Mouse (Mus musculus) left cerebral cortex, postnatal 25 days (tissue): ENCODE results near the gene Lyl1. TPM values are rescaled to one million over a fixed set of nuclear protein-coding genes. Genes with fewer than 3 reads are reported as not detected.

ENCODE experiments used
- DNase-seq, 2 experiments: peaks; one replicate each; pipeline ENCODE4 v3.0.0; 2022; ENCODE audit warnings: low spot score in 2 of 2, mixed read lengths in 1 of 2
- intact Hi-C: fragments of 180-260 bp; cut with DNase I; formaldehyde crosslinking; loops from one replicate; pipeline ENCODE4 v1.15.1; 2025
- total RNA-seq, 2 experiments: library from RNA; stranded (reverse); gene quantifications; 2 replicates each; pipeline ENCODE4 v1.2.3; 2021

Lyl1 gene
- 1 to 10 TPM; 2.8 to 3.5 TPM for total RNA-seq

- DNase-seq, result no peak
- intact Hi-C loops, result no loop called here
These were observed at the start of gene Lyl1 for GRCm38 (mm10) chr8:84700941-84701911. Lyl1 (plus strand) TSS chr8:84701457.

DNA sequence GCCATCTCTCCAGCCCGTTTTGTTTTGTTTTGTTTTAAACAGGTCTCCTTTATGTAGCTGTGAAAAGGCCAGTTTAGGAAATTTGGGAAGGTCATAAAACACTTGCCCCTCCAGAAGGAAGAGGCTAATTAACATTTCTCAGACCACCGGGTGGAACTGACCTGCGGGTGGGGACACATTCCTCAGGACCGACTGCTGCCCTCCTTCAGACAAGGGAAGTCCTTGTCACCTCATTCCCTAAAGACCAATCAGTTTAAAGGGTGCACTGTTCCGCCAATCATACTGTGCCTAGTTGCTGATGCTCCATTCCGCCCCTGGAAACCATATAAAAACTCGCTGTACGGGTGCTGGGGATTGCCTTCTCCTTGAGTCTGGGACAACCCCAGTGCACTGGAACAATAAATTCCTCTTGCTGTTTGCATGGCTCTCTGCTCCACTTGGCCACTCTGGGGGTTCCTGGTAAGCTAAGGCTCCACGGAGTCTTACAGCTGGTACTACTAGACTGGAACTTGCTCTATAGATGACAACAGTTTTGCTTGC is 48.1 kb upstream of the Lyl1 start:
- intact Hi-C loops, result no loop called here
- no peak for DNase-seq

DNA sequence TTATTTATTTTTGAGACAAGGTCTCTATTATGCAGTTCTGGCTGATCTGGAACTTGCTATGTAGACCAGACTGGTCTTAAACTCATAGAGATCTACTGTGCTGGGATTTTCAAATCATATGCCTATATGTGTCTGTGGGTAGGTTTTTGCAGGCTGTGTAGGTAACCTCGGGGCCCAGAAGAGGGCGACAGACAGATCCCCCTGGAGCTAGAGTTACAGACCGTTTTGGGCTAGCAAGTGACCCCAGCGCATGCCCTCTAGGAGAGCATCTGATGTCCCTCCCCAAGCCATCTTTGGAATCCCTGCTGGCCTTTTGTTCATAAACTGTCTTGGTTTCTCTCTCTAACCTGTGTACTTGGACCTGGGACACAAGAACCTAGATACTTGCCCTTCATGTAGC is 46.7 kb upstream of the Lyl1 start:
- no peak for DNase-seq
- intact Hi-C loops, result no loop called here

DNA sequence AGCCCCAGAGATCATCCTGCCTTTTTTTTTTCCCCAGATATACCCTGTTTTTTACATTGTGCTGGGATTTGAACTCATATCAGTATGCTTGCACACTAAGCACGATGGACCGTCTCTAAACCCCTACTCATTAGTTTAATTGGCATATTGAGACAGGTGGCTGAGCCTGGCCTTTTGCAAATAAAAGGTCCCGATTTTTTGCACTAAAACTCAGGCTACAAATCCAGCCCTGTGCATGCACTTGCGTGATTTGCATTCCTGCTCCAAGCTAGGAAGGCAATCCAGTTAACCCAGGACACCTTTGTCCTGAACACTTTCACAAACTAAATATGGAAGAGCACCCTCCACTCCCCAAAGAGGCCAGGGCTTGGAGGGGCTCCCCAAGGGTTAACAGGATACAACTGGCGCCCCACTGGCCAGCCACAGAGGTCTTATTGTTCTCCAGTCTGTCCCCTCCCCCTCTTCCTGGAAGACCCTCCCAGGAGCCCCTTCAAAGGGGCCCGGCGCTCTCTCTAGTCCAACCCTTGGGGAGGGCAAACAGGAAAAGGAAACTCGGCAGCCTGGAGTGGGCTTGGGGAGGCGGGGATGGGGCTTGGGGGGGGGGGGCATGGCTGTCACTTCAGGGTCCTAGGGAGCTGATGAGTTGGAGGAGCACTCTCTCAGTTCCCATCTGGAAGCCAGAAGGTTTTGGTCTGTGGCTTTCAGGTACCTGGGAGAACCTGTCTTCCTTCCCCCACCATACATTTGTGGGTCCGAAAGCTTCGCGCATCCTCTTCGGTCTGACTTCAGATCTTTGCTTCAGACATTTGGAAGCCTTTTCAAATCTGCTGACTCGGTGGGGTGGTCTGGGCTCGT is 45.7 kb upstream of the Lyl1 start:
- DNase-seq, result no peak
- intact Hi-C loops, result no loop called here

GRCm38 (mm10) chr8:84656191-84656525 is 45.1 kb upstream of the Lyl1 start:
- intact Hi-C loops, result no loop called here

DNA sequence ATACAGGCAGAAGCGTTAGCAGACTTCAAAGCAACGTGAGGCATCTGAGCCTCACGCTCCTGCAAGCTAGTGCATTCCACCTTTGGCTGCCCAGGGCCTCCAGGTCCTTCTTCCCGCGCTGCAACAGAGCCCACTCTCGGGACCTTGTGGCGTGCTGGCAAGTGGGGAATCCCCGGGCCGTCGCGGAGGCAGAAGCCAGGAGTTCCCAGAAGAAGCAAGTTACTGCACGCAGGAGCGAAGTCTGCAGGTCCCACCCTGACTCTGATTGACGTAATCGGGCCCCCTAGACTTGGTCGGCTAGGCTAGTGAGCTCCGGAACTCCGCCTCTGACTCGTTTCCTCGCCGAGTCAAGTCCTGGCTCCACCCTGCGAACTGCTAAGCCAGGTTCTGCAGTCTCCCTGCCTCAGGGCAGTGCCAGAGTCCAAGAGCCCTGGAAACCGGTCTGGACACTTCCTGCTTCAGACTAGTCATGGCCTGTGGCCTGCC is 44.6 kb upstream of the Lyl1 start:
- no peak for DNase-seq
- intact Hi-C loops, result no loop called here

More at GRCm38 (mm10) chr8:84656191-84656525, 45.1 kb upstream of the Lyl1 start:
- DNase-seq, result no peak

- DNase-seq, result no peak
- intact Hi-C loops, result no loop called here
These were observed 44.1 kb upstream of the Lyl1 start for GRCm38 (mm10) chr8:84657203-84657602.

GRCm38 (mm10) chr8:84657680-84658079 is 43.6 kb upstream of the Lyl1 start:
- intact Hi-C loops, result no loop called here
- DNase-seq, result no peak

DNA sequence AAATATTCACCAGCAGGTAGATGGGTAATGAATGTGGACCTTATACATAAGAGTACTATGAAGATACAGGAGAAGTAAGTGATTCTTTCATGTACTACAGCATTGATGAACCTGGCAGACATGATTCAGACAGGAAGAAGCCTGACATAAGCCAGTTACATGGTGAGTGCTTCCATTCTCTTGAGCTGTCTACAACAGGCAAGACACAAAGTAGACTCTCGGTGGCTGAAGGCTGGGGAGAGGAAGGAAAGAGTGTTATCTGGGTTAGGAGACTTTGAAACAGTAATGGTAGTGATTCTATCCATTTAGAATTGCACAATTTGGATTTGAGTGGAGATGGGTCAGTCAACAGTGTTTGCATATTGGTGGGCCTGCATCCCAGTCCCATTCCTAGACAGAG is 42.3 kb upstream of the Lyl1 start:
- intact Hi-C loops, result no loop called here
- no peak for DNase-seq

GRCm38 (mm10) chr8:84659936-84660818 is 41.1 kb upstream of the Lyl1 start:
- no peak for DNase-seq

DNA sequence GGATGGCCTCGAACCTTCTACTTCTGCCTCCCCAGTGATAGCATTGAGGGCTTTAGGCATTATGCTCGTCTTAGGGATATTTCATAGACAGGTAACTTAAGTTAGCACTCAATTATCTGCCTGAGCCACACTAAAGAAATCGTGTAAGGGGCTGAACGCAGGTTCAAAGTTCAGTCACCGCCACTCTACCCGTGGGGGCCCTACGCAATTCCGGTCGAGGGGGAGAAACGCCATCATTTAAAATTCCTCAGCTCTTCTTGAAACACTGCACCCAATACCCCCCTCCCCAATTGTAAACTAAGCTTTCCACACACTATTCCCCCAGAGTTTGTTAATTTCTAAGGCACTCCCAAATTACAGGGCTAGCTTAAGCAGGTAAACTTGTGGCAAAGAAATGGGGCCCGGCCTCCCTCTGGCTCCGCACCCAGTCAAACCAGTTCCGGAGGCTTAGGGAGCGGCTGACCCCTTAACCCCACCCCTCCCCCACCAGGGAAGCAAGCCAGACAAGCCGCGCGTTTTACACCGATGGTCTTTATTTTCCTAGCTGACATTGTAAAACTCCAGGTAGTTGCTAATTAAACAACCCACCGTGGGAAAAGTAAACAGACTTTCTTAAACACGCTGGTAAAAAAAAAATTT is 40.3 kb upstream of the Lyl1 start:
- DNase-seq, result no peak
- intact Hi-C loops, result no loop called here

More at GRCm38 (mm10) chr8:84659936-84660818, 41.1 kb upstream of the Lyl1 start:
- intact Hi-C loops, result no loop called here

DNA sequence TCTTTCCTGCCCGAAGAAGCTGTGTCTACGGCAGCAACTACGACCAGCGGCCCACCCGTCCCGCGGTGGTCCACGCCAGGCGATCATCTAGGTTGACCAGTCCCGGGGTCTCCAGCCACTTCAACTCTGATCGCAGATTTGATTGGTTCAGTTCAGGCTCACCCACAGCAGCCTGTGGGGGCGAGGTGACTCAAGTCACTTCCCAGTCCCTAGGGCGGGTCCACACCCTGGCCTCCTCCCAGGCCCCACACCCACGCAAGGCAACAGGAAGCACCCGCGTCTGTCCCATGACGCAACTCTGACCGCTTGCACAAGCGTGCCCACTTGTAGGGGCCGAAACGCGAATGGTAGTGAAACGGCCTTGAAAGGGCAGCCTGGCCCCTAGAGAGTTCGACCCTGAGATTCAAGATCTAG is 39.8 kb upstream of the Lyl1 start:
- intact Hi-C loops, result no loop called here
- DNase-seq, result peak in 1 of 2 experiments; percentile 60

DNA sequence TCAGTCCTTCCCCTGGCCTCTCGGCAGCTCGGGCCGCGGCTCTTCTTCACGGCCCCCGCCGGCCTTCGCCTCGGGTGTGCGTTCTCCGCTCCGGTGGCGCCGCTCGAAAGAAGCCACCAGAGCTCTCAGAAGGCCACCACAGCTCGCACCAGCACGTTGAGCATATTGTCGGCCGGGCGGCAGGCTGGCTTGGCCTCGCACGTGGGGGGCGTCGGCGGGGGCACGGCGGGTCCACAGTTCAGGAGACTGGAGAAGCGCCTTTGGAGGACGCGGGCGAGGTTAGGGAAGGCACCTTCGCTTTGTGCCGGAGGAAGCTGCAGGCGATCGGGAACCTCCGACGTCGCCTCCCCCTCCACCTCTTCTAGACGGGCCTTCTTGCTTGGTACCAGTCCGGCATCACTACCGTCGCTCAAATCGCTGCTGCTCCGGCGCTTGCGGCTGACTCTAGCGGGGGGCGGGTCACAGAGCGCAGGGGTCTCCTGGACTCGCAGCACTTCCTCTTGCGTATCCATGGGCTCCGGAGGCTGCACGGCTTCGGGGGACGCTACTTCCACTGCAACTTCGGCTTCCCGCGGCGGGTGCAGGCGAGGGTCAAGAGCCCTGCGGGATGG is 39.2 kb upstream of the Lyl1 start:
- intact Hi-C loops, result loop anchor here (2.0 kb wide), 1 partner anchor 23 kb away; no protein-coding TSS in a partner anchor
- no peak for DNase-seq

GRCm38 (mm10) chr8:84662581-84663065 is 38.6 kb upstream of the Lyl1 start, which contains the start of gene Ier2:
Ier2 (minus strand) TSS chr8:84662852.
- DNase-seq, result peak; percentile 93 to 98
- intact Hi-C loops, result loop anchor here (2.0 kb wide), 1 partner anchor 24 kb away; no protein-coding TSS in a partner anchor

DNA sequence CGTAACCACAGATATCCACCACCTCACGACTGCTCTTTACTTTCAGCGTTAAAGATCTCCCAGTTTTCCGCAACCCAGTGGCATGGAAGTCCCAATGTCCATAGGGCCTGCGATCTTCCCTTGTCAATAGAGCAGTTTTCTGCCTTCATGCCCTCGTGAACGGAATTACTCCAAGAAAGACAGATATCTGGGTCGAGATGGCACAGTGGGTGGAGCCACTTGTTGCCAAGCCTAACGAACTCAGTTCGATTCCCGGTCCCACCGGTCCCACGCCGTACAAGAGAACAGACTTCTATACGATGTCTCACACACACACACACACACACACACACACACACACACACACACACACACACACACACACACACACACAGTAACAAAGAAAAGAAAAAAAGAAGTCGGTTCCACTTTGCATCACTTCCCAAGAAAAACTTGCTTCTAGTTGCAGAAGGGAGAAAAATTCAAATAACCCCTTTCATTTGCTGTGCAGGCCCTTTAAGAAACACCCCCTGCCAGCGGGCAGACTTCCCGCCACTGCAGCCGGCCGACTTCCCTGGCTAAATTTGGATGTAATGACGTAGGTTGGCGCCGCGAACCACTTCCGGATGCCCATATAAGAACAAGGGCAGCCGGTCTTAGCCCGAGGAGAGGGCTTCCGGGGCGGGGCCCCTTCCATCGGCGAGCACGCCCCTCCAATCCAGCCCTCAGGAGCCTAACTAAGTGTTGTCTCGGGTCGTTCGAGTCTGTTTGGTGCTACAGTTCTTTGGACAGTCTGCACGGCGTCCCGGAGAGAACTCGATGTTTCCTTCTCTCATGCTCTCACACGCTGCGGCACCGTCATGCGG is 37.6 kb upstream of the Lyl1 start:
- DNase-seq, result peak; percentile 97 to 99
- intact Hi-C loops, result loop anchor here (2.0 kb wide), 2 partner anchors 23 to 25 kb away; partner anchors contain the start of genes Nacc1 and Trmt1

- intact Hi-C loops, result loop anchor here (2.0 kb wide), 1 partner anchor 22 kb away; the partner anchor contains the start of genes Nacc1 and Trmt1
- peak; percentile 87 to 92 for DNase-seq
These were observed 36.5 kb upstream of the Lyl1 start for GRCm38 (mm10) chr8:84664566-84665384.
